Mouse (Mus musculus): ENCODE measurements at regions not wholly inside any gene's neighbourhood (a gene's known extent, or its start where the extent isn't known, plus 50 kb on each side); places are given as distances from the start of the nearest gene placed in this dataset.

GRCm38 (mm10) chr12:112327411-112327810, 161.8 kb upstream of the A530016L24Rik start:
- Histone ChIP-seq H3K27ac (no peak overlapping the region), H3K9me3 (ENCODE audit: control insufficient read depth, low read length) (no peaks in the 10 kb centered on the region), H3K36me3 (replicated peaks; ENCODE audit: control insufficient read depth, insufficient read depth) (no peaks in the 10 kb centered on the region), H3K4me3 (replicated peaks; ENCODE audit: low read length) (no peak overlapping the region), H3K9ac (no peak overlapping the region), H3K4me1 (replicated peaks; ENCODE audit: control insufficient read depth, insufficient read depth, low read length) (peaks cover 36% of the 10 kb centered on the region), H3K4me2 (replicated peaks) (no peak overlapping the region), H3K27me3 (ENCODE audit: control insufficient read depth, insufficient read depth, low read length) (no peaks in the 10 kb centered on the region)
- ATAC-seq (ENCODE audit: low FRiP score) (no peak), DNase-seq (ENCODE audit: low spot score) (no peak)
- 81% methylated on average over 8 of the region's 8 CpGs for WGBS

GRCm38 (mm10) chr12:112328809-112329575, 160.3 kb upstream of the A530016L24Rik start:
- Histone ChIP-seq H3K4me1 (replicated peaks; ENCODE audit: control insufficient read depth, insufficient read depth, low read length) (peaks cover 51% of the 10 kb centered on the region), H3K4me3 (replicated peaks; ENCODE audit: low read length) (no peak overlapping the region), H3K9ac (0 out of 2 replicates have a peak overlapping the region, but pooled peaks have one; percentile 45), H3K4me2 (replicated peaks) (no peak overlapping the region), H3K9me3 (ENCODE audit: control insufficient read depth, low read length) (no peaks in the 10 kb centered on the region), H3K36me3 (replicated peaks; ENCODE audit: control insufficient read depth, insufficient read depth) (no peaks in the 10 kb centered on the region), H3K27ac (peak overlapping the region; percentile 89), H3K27me3 (ENCODE audit: control insufficient read depth, insufficient read depth, low read length) (no peaks in the 10 kb centered on the region)
- 26% methylated on average over 8 of the region's 8 CpGs for WGBS
- no peak for DNase-seq (ENCODE audit: low spot score)
- no peak for ATAC-seq (ENCODE audit: low FRiP score)

GRCm38 (mm10) chr12:112329701-112330301, 159.4 kb upstream of the A530016L24Rik start:
- ATAC-seq (ENCODE audit: low FRiP score) (peak; percentile 41), DNase-seq (ENCODE audit: low spot score) (peak; percentile 73)
- Histone ChIP-seq H3K4me2 (replicated peaks) (peak overlapping the region; percentile 28; the same call in 1 of the 2 replicates), H3K9ac (peak overlapping the region; percentile 45), H3K4me3 (replicated peaks; ENCODE audit: low read length) (no peak overlapping the region), H3K9me3 (ENCODE audit: control insufficient read depth, low read length) (no peaks in the 10 kb centered on the region), H3K36me3 (replicated peaks; ENCODE audit: control insufficient read depth, insufficient read depth) (no peaks in the 10 kb centered on the region), H3K27me3 (ENCODE audit: control insufficient read depth, insufficient read depth, low read length) (no peaks in the 10 kb centered on the region), H3K27ac (peak overlapping the region; percentile 89), H3K4me1 (replicated peaks; ENCODE audit: control insufficient read depth, insufficient read depth, low read length) (peaks cover 59% of the 10 kb centered on the region)
- 3% methylated on average over 18 of the region's 18 CpGs for WGBS

GRCm38 (mm10) chr12:112330557-112330956, 158.7 kb upstream of the A530016L24Rik start:
- Histone ChIP-seq H3K4me1 (replicated peaks; ENCODE audit: control insufficient read depth, insufficient read depth, low read length) (peaks cover 67% of the 10 kb centered on the region), H3K9me3 (ENCODE audit: control insufficient read depth, low read length) (no peaks in the 10 kb centered on the region), H3K27ac (peak overlapping the region; percentile 89), H3K27me3 (ENCODE audit: control insufficient read depth, insufficient read depth, low read length) (no peaks in the 10 kb centered on the region), H3K9ac (peak overlapping the region; percentile 45; the same call in 1 of the 2 replicates), H3K36me3 (replicated peaks; ENCODE audit: control insufficient read depth, insufficient read depth) (no peaks in the 10 kb centered on the region), H3K4me3 (replicated peaks; ENCODE audit: low read length) (no peak overlapping the region), H3K4me2 (replicated peaks) (no peak overlapping the region)
- ATAC-seq (ENCODE audit: low FRiP score), result no peak
- 48% methylated on average over 5 of the region's 5 CpGs for WGBS
- DNase-seq (ENCODE audit: low spot score), result no peak

- Histone ChIP-seq H3K9ac (no peak overlapping the region), H3K4me2 (replicated peaks) (no peak overlapping the region), H3K36me3 (replicated peaks; ENCODE audit: control insufficient read depth, insufficient read depth) (no peaks in the 10 kb centered on the region), H3K9me3 (ENCODE audit: control insufficient read depth, low read length) (no peaks in the 10 kb centered on the region), H3K27ac (peak overlapping the region; percentile 89), H3K4me1 (replicated peaks; ENCODE audit: control insufficient read depth, insufficient read depth, low read length) (peaks cover 72% of the 10 kb centered on the region), H3K27me3 (ENCODE audit: control insufficient read depth, insufficient read depth, low read length) (no peaks in the 10 kb centered on the region), H3K4me3 (replicated peaks; ENCODE audit: low read length) (no peak overlapping the region)
- ATAC-seq (ENCODE audit: low FRiP score), result no peak
- no peak for DNase-seq (ENCODE audit: low spot score)
- 58% methylated on average over 16 of the region's 16 CpGs for WGBS
These were observed 158.2 kb upstream of the A530016L24Rik start for GRCm38 (mm10) chr12:112331061-112331460.

GRCm38 (mm10) chr12:112333125-112334079, 155.8 kb upstream of the A530016L24Rik start:
- ATAC-seq (ENCODE audit: low FRiP score), result peak; percentile 44
- Histone ChIP-seq H3K4me2 (replicated peaks) (no peak overlapping the region), H3K9me3 (ENCODE audit: control insufficient read depth, low read length) (no peaks in the 10 kb centered on the region), H3K4me1 (replicated peaks; ENCODE audit: control insufficient read depth, insufficient read depth, low read length) (peaks cover 87% of the 10 kb centered on the region), H3K36me3 (replicated peaks; ENCODE audit: control insufficient read depth, insufficient read depth) (no peaks in the 10 kb centered on the region), H3K27ac (peak overlapping the region; percentile 76), H3K4me3 (replicated peaks; ENCODE audit: low read length) (no peak overlapping the region), H3K27me3 (ENCODE audit: control insufficient read depth, insufficient read depth, low read length) (no peaks in the 10 kb centered on the region), H3K9ac (no peak overlapping the region)
- WGBS, result 21% methylated on average over 19 of the region's 19 CpGs
- no peak for DNase-seq (ENCODE audit: low spot score)

GRCm38 (mm10) chr12:112334106-112334855, 155.0 kb upstream of the A530016L24Rik start:
- H3K4me2 ChIP-seq (replicated peaks), result no peak overlapping the region
- ATAC-seq (ENCODE audit: low FRiP score) (no peak), DNase-seq (ENCODE audit: low spot score) (no peak)
- no peaks in the 10 kb centered on the region for H3K36me3 ChIP-seq (replicated peaks; ENCODE audit: control insufficient read depth, insufficient read depth)
- H3K27me3 ChIP-seq (ENCODE audit: control insufficient read depth, insufficient read depth, low read length), result no peaks in the 10 kb centered on the region
- H3K9me3 ChIP-seq (ENCODE audit: control insufficient read depth, low read length), result no peaks in the 10 kb centered on the region
- peaks cover 80% of the 10 kb centered on the region for H3K4me1 ChIP-seq (replicated peaks; ENCODE audit: control insufficient read depth, insufficient read depth, low read length)
- peak overlapping the region; percentile 76 for H3K27ac ChIP-seq
- no peak overlapping the region for H3K4me3 ChIP-seq (replicated peaks; ENCODE audit: low read length)
- WGBS, result 27% methylated on average over 20 of the region's 20 CpGs
- H3K9ac ChIP-seq, result peak overlapping the region; percentile 7; the same call in 1 of the 2 replicates

- Histone ChIP-seq H3K36me3 (replicated peaks; ENCODE audit: control insufficient read depth, insufficient read depth) (no peaks in the 10 kb centered on the region), H3K4me2 (replicated peaks) (no peak overlapping the region), H3K27me3 (ENCODE audit: control insufficient read depth, insufficient read depth, low read length) (no peaks in the 10 kb centered on the region), H3K4me3 (replicated peaks; ENCODE audit: low read length) (no peak overlapping the region), H3K9me3 (ENCODE audit: control insufficient read depth, low read length) (no peaks in the 10 kb centered on the region), H3K27ac (peak overlapping the region; percentile 76), H3K4me1 (replicated peaks; ENCODE audit: control insufficient read depth, insufficient read depth, low read length) (peaks cover 76% of the 10 kb centered on the region), H3K9ac (no peak overlapping the region)
- 32% methylated on average over 7 of the region's 7 CpGs for WGBS
- ATAC-seq (ENCODE audit: low FRiP score) (no peak), DNase-seq (ENCODE audit: low spot score) (no peak)
These were observed 153.6 kb upstream of the A530016L24Rik start for GRCm38 (mm10) chr12:112335641-112336040.
